Mouse (Mus musculus) left cerebral cortex, postnatal 36 days (tissue): ENCODE measurements around the gene Cyb5rl. TPM values are rescaled to one million over a fixed set of nuclear protein-coding genes. Genes with fewer than 3 reads are reported as not detected.
A peak's percentile ranks its signal among the peaks of the same experiment; 100 is the strongest.

ENCODE experiments used
- DNase-seq, 2 experiments: peaks; one replicate each; pipeline ENCODE4 v3.0.0; 2021 to 2022; ENCODE audit warnings: low spot score in 2 of 2, mixed read lengths in 1 of 2
- intact Hi-C: fragments of 180-260 bp; cut with DNase I; formaldehyde crosslinking; loops from one replicate; pipeline ENCODE4 v1.15.1; 2025
- total RNA-seq, 2 experiments: library from RNA; stranded (reverse); gene quantifications; 2 replicates each; pipeline ENCODE4 v1.2.3; 2021

The Cyb5rl gene
- total RNA-seq, 2 experiments from 2014 or later: 4.7 to 7.4 TPM

GRCm38 (mm10) chr4:107058346-107058745 lies 8.4 kb upstream of the Cyb5rl start:
- DNase-seq: no peak
- intact Hi-C loops: no loop called here

GRCm38 (mm10) chr4:107058781-107059180 lies 8.0 kb upstream of the Cyb5rl start:
- intact Hi-C loops: no loop called here
- DNase-seq: no peak

- DNase-seq: no peak
- intact Hi-C loops: no loop called here
These were observed 5.2 kb upstream of the Cyb5rl start for GRCm38 (mm10) chr4:107061560-107061959.

- no peak for DNase-seq
- intact Hi-C loops: no loop called here
These were observed 3.6 kb upstream of the Cyb5rl start for GRCm38 (mm10) chr4:107063214-107063613.

GRCm38 (mm10) chr4:107064394-107065098 lies 2.2 kb upstream of the Cyb5rl start:
- DNase-seq: no peak
- intact Hi-C loops: loop anchor here (5.0 kb wide), 2 partner anchors 98 to 152 kb away; partner anchors contain the start of gene Ssbp3

GRCm38 (mm10) chr4:107067151-107067840 lies 508 bp downstream of the Cyb5rl start:
- no peak for DNase-seq
- intact Hi-C loops: loop anchor here (5.0 kb wide), 2 partner anchors 95 to 155 kb away; partner anchors contain the start of gene Ssbp3

GRCm38 (mm10) chr4:107072343-107072742 lies 5.6 kb downstream of the Cyb5rl start:
- DNase-seq: no peak
- intact Hi-C loops: no loop called here

GRCm38 (mm10) chr4:107075456-107075855 lies 8.7 kb downstream of the Cyb5rl start:
- DNase-seq: no peak
- intact Hi-C loops: no loop called here

GRCm38 (mm10) chr4:107078894-107079293 lies 12.1 kb downstream of the Cyb5rl start:
- no peak for DNase-seq
- intact Hi-C loops: no loop called here

- intact Hi-C loops: no loop called here
- no peak for DNase-seq
These were observed 12.9 kb downstream of the Cyb5rl start for GRCm38 (mm10) chr4:107079716-107080115.

GRCm38 (mm10) chr4:107082185-107082584 lies 15.4 kb downstream of the Cyb5rl start:
- no peak for DNase-seq
- intact Hi-C loops: no loop called here

- intact Hi-C loops: no loop called here
- DNase-seq: no peak
These were observed 16.3 kb downstream of the Cyb5rl start for GRCm38 (mm10) chr4:107083126-107083525.

GRCm38 (mm10) chr4:107084343-107084742 lies 17.6 kb downstream of the Cyb5rl start:
- intact Hi-C loops: no loop called here
- peak in 1 of 2 experiments; percentile 24 for DNase-seq

- intact Hi-C loops: no loop called here
- DNase-seq: peak; percentile 68 to 70
These were observed 18.1 kb downstream of the Cyb5rl start for GRCm38 (mm10) chr4:107084858-107085257.

- no peak for DNase-seq
- intact Hi-C loops: no loop called here
These were observed 24.9 kb downstream of the Cyb5rl start for GRCm38 (mm10) chr4:107091696-107092095.

GRCm38 (mm10) chr4:107094484-107095187 lies 27.8 kb downstream of the Cyb5rl start:
- DNase-seq: no peak
- intact Hi-C loops: no loop called here

- DNase-seq: no peak
These were observed 29.3 kb downstream of the Cyb5rl start for GRCm38 (mm10) chr4:107096043-107096442.

GRCm38 (mm10) chr4:107096841-107097373 lies 30.1 kb downstream of the Cyb5rl start, which contains the start of gene Cdcp2:
Gene Cdcp2, plus strand, starts transcription at chr4:107096891.
- DNase-seq: no peak
- intact Hi-C loops: no loop called here

More at GRCm38 (mm10) chr4:107096043-107096442, 29.3 kb downstream of the Cyb5rl start:
- intact Hi-C loops: no loop called here

- intact Hi-C loops: no loop called here
- DNase-seq: no peak
These were observed 31.1 kb downstream of the Cyb5rl start for GRCm38 (mm10) chr4:107097871-107098270.

GRCm38 (mm10) chr4:107098375-107098774 lies 31.6 kb downstream of the Cyb5rl start:
- intact Hi-C loops: no loop called here
- DNase-seq: no peak
